Mouse (Mus musculus): ENCODE data around the gene Atg4a.
A peak's percentile ranks its signal among the peaks of the same experiment; 100 is the strongest.

The Atg4a gene

DNA sequence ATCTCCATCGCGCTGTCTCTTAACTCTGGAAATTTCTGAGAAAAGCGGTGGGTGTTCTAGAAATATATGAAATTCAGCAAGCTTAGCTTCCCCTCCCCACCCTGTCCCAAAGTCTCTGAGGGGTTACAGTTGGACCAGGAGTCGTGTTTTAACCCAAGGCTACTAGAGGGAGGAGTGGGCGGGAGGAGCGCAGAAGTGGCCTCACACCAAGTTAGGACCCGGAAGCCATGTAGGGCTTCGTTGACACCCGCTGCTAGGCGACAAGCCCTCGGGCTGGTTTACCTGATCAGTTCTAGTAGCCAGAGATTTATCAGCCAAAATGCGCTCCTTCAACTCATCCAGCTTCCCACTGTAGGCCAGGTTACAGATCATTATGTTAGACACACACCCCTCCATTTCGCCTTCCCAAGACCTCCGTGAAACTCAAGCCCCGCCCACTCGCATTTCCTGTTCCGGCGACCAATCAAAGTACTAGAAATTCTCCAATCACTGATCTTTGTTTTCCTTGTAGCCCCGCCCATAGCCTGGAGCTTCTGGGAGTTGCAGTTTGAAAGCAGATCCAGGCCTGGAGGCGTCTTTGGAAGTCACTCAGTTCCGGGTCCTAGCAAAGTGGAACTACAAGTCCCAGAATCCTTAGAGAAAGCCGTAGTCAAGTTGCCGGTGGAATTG lies at the start of gene Atg4a, which contains the start of gene Psmd10:
TSS of gene Atg4a (plus strand) at position 636 of the 669 bp plus-strand sequence.
TSS of gene Psmd10 (minus strand) at position 457 of the 669 bp plus-strand sequence.
- peak; percentile 96 for DNase-seq (ENCODE audit: low spot score)

DNA sequence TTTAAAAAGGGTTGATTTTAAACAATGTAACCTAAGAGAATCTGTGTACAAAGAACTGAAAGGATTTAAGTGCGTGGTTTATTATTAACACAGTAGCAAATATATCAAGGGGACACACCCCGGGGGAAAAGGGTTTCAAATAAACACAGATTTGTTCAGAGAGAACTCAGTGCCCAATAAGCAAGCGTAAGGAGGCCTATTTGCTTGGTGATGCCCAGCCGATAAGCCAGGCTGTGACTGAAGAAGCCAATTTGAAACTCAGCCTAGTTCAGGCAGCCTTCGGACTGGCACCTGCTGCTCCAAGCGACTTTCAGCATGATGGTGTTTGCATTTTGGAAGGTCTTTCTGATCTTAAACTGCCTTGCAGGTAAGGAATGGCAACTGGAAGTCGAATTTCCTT lies 49.3 kb upstream of the Atg4a start, which contains the start of gene Vsig1:
TSS of gene Vsig1 (plus strand) at position 249 of the 400 bp plus-strand sequence.
- no peak for DNase-seq (ENCODE audit: low spot score)

DNA sequence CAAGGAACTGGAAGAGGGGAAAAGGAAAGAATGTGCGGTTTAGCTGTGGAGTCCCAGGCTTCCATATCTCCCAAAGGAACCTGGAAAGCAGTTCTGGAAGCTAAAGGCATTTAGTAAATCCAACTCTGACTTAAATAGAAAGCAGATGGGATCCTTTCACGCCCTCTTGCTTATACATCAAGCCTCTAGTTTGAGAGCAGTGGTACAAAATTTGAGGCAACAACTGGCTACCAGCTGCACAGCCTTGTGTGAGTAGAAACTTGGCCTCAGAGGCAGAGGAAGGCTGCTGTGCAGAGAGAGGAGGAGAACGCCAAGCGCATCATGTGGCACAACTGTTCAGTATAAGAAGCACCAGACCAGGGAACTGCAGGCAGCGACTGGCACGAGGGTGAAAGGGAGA lies 35.4 kb upstream of the Atg4a start:
- peak; percentile 4 for DNase-seq (ENCODE audit: low spot score)

DNA sequence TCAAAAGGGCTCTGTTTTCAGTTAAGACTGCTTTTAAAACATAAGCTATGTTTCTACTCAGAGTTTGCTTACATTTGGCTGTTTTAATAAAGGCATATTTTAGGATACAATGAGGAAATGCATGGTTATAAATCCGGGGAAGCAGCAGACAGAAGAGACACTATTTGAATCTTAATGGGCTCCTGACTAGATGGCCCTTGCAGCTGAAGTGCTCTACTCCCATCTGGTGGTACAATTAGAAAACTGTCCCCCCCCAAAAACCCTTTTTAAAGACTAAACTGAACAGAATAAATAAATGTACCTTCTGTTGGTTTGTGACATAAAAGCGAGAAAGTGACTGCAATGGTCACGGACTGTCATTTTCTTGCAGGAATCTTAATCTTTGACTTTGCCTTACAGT lies 24.6 kb upstream of the Atg4a start:
- peak; percentile 18 for DNase-seq (ENCODE audit: low spot score)

DNA sequence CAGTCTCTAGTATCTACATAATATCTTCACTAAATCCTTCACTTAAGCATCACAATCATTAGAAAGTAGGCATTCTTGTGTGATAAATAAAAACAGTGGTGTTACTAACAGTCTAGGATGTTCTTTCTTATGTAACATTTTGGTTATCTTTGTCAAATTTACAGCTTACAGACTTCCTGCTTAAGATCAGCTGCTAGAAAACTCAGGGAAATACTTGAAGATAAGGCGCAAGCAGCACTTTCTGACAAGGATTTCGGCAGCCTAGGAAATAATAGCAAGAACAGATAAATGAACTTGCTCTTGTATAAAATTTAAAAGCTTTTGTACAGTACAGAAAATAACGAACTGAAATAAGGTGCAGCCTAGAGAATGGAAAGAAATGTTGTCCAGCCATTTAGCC lies 23.4 kb upstream of the Atg4a start:
- DNase-seq (ENCODE audit: low spot score): no peak

DNA sequence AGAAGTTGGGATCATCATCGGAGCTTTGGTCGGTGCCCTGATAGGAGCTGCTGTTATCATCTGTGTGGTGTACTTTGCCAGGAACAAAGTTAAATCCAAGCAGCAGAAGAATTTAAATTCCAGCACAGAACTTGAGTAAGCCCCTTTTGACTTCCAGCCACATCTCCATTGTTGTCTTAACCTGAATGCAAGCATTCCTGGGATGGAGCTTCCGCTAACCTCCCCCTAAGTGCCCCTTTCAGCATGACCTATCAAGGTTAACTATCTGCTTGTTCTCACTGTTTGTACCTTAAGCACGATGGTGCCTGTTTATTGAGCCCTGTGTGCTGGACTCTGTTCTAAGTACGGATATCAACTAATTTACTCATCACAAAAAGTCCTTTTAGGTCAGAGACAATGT lies 20.4 kb upstream of the Atg4a start:
- no peak for DNase-seq (ENCODE audit: low spot score)

DNA sequence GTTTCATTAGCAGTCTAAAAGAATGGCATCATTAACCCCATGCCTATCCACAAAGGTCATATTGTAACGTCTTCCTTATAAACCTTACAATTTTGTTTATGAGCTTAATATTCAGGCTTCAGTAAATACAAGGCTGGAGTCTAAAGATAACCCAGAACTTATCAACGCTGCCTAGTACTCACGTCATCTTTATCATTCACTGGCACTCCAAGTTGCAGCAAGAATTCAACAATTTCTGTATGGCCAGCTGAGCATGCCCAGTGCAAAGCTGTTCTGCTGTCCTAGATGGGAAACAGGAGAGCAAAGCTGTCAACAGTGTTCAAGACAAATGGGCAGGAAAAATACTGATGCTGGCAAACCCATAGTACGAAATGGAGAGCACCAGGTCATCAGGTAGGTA lies 3.1 kb upstream of the Atg4a start:
- DNase-seq (ENCODE audit: low spot score): no peak

DNA sequence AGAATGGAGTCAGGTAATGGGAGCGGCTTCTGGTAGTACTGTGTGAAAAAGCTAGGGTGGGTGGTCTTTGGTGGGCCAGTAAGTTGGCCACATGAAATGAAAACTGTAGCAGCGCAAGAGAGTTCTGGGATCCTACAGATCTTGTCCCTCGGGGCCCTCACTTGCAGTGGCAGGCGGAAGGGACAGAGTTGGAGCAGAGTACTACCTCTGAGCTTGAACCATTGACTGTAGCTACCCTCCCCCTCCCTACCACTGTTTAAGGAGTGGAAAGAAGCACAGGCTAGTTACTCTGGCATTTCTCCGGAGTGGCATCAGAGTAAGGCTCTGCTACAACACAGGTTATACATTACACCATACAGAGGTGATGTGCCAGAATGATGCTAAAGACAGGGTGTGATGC lies 252 bp downstream of the Atg4a start:
- no peak for DNase-seq (ENCODE audit: low spot score)

DNA sequence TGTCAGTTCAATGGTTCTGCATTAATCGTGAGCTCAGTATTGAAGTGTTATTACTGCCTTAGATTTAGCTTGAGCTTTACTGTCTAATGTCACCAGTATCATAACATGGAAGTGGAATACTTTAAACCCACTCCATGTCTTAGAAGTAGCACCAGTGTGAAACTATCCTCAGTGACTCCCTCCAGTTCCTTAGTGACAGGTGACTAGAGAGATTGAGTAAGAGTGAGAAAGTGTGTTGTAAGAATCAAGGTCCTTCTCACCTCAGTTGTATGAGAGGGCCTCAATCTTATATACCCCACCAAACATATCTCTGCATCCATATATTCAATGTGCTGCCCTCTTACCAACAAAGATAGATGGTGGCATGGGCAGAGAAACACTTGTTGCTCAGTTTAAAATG lies 22.2 kb downstream of the Atg4a start:
- DNase-seq (ENCODE audit: low spot score): no peak

DNA sequence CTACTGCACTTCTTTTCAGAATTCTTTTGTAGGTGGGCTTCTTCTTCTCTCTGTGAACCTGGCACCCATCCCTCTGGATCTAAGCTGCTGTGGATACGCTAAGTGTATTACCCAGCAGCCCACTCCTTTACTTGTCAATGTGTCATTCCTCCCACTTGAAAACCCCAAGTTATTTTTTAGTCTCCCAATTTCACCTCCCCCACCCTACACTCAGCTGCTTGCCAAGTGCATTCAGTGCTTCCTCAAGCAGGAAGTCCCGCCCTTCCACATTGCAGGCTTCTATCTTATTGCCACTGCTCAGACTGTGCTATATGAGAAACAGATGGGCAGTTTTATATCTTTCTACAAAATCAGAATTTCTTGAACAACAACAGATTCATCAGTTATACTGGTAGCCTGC lies 22.8 kb downstream of the Atg4a start:
- DNase-seq (ENCODE audit: low spot score): peak; percentile 41

DNA sequence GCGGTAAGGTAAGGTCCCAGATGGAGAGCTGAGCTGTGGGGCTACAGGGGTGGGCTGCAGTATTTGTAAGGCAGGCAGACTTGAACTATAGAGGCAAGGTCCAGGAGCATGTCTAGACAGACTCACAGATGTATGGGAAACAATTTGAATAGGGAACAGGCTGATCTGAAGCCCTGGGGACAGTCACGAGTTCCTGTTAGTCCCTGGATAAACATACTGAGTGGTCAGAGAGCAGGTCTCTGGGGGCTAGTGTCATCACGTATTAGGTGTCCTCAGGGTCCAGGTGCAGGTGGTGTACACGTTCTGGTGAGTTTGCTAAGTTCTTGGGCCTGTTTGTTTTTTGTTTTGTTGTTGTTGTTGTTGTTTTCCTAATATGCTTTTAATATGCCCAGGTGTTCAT lies 23.5 kb downstream of the Atg4a start:
- no peak for DNase-seq (ENCODE audit: low spot score)

DNA sequence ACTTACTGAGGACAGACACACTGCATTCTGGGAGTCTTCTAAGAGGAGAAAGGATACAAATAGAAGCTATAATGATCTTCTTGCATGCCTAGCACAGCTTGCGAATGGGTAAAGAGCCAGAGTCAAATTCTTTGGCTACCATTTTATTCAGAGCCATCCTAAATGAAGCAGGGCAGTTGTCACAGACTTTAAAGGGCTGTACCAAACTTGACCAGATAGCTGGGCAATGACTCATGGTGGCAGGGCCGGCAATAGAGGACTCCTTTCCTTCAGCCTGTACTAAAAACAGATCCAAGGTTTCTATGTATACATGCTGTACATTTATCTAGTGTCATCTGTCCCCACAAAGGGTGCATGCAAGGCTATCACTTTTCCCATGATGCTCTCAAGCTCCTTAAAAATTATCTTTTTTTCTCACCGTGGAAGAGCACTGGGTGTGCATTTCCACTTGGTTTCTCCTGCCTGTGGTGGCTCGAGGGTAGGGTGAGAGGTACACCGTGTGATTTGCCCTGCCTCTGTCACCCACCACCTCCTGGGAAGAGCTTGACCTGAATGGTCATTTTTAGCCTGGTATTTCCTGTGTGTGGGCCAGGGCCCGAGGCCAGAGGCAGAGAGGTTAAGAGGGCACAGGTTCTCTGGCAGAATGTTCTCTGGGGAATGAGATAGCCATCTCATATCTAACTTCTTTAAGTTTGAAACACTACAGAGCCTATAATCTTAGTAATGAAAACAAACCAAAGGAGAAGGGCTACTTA lies 26.7 kb downstream of the Atg4a start:
- no peak for DNase-seq (ENCODE audit: low spot score)

DNA sequence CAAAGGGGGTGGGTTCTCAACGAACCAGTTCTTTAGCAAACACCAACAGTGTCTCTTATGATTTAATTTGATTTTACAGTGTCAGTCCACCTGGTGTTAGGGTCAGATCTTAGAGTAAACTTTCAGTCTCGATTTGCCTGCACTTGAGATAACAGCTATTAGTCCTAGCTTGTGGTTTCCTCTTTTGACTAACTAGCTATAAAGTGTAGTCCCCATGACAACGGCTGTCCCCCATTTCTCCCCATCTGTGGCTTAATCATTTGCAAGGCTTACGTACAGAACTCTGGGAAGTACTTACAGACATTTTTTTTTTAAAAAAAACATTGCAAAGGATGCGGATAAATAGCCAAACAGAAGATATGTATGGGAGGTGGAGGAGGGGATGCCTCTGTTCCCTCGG lies 28.1 kb downstream of the Atg4a start:
- no peak for DNase-seq (ENCODE audit: low spot score)

DNA sequence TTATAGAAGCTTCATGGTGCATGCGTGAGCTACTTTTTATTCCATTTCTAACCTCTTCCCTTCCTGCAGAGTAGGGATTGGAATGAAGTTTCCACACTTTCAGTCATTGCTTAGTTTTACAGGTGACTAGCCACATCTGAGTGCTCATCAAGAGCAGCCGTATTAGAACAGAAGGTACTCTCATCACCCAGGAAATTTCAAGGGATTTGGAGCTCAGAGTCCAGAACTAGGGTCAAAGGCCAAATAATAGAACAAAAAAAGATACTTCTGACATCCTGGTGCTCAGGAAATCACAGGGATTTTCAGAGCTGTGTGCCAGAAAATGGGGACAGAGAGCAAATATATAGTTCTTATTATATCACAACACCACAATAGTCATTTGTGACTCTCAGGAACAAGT lies 28.5 kb downstream of the Atg4a start:
- DNase-seq (ENCODE audit: low spot score): no peak

DNA sequence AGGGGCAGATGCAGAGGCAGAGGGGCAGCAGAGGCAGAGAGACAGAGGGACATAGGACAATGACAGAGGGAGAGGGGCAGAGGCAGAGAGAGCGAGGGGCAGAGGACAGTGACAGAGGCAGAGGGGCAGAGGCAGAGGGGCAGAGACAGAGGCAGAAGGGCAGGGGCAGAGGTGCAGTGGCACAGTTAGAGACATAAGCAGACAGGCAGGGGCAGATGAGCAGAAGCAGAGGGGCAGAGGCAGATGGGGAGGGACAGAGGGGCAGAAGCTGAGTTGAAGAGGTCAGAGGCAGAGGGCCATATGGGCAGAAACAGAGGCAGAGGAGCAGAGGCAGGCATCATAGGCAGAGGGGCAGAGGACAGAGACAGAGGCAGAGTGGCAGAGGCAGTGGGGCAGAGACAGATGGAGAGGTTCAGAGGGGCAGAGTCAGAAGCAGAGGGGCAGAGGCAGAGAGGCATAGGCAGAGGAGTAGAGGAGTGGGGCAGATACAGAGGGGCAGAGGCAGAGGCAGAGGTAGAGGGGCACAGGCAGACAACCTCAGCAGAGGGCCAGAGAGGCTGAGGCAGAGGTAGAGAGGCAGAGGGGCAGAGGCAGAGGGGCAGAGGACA lies 40.3 kb downstream of the Atg4a start:
- DNase-seq (ENCODE audit: low spot score): no peak

DNA sequence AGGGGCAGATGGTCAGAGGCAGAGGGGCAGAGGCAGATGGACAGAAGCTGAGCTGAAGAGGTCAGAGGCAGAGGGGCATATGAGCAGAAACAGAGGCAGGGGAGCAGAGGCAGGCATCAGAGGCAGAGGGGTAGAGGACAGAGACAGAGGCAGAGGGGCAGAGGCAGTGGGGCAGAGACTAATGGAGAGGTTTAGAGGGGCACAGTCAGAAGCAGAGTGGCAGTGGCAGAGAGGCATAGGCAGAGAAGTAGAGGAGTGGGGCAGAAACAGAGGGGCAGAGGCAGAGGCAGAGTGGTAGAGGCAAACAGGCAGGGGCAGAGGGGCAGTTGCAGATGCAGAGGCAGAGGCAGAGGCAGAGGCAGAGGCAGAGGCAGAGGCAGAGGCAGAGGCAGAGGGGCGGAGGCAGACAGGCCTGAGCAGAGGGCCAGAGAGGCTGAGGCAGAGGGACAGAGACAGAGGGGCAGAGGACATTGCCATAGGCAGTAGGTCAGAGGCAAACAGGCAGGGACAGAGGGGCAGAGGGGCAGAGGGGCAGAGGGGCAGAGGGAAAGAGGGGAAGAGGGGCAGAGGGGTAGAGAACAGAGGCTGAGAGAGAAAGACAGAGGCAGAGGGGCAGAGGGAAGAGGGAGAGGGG lies 41.3 kb downstream of the Atg4a start:
- no peak for DNase-seq (ENCODE audit: low spot score)

DNA sequence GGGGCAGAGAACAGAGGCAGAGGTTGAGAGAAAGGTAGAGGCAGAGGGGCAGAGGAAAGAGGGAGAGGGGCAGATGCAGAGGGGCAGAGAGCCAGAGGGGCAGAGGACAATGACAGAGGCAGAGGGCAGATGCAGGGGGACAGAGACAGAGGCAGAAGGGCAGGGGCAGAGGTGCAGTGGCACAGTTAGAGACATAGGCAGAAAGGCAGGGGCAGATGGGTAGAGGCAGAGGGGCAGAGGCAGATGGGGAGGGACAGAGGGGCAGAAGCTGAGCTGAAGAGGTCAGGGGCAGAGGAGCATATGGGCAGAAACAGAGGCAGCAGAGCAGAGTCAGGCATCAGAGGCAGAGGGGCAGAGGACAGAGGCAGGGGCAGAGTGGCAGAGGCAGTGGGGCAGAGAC lies 42.2 kb downstream of the Atg4a start:
- DNase-seq (ENCODE audit: low spot score): no peak

DNA sequence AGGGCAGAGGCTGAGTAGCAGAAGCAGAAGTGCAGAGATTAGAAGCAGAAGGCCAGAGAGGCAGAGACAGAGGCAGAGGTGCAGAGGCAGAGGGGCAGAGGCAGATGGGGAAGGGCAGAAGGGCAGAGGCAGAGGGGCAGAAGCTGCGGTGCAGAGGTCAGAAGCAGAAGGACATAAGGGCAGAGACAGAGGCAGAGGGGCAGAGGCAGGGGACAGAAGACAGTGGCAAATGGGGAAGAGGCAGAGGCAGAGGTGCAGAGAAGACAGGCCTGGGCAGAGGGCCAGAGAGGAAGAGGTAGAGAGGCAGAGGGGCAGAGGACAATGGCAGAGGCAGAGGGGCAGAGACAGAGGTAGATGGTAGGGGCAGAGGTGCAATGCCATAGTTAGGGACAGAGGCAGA lies 193.0 kb downstream of the Atg4a start:
- no peak for DNase-seq (ENCODE audit: low spot score)

DNA sequence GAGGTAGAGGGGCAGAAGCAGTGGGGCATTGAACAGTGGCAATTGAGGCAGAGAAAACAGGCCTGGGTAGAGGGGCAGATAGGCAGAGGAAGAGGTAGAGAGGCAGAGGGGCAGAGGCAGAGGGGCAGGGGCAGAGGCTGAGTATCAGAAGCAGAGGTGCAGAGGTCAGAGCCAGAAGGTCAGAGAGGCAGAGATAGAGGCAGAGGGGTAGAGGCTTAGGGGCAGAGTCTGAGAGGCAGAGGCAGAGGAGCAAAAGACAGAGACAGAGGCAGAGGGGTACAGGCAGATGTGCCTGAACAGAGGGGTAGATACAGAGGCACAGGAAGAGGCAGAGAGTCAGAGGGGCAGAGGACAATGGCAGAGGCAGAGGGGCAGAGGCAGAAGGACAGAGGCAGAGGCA lies 193.6 kb downstream of the Atg4a start:
- no peak for DNase-seq (ENCODE audit: low spot score)

DNA sequence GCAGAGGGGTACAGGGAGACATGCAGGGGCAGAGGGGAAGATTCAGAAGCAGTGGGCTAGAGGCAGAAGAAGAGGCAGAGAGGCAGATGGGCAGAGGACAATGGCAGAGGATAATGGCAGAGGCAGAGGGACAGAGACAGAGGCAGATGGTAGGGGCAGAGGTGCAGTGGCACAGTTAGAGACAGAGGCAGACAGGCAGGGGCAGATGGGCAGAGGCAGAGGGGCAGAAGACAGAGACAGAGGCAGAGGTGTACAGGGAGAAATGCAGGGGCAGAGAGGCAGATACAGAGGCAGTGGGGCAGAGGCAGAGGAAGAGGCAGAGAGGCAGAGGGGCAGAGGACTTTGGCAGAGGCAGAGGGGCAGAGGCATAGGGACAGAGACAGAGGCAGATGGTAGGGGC lies 194.5 kb downstream of the Atg4a start:
- DNase-seq (ENCODE audit: low spot score): no peak

DNA sequence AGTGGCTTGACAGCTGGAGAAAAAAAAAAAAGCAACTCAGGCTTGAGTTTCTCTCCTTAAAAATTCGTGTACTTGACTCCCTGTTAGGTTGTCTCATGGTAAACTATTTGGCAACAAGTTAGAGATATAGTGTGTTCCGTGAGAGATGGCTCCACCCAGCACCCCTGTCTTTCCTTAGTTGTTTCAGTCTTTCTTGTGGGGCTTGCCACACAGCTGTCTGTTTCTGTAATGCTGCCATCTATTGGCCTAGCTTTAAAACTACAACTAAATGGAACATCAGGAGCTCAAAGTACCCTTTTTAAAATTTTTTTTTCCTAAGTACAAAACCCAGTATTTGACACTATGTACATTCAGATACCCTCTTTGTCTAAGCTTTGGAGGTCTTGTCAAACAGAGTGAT lies 200.0 kb downstream of the Atg4a start:
- peak; percentile 34 for DNase-seq (ENCODE audit: low spot score)

DNA sequence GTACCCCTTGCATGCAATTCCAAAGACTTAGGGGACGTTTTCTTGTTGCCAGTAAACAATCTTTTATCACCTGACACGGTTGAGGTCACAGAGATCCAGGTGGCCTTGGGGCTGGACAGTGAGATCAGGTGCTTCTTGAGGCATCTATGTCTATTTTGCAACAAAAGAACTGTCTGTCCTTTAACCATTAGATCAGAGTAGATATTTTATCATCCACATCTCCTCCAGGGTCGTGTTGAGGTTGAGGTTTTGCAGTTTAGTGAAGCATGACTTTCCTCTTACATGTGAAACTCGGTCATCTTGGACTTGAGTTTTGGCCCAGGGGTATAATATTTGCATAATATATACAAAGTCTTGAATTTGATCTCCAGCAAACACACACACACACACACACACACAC lies 200.9 kb downstream of the Atg4a start:
- DNase-seq (ENCODE audit: low spot score): no peak

DNA sequence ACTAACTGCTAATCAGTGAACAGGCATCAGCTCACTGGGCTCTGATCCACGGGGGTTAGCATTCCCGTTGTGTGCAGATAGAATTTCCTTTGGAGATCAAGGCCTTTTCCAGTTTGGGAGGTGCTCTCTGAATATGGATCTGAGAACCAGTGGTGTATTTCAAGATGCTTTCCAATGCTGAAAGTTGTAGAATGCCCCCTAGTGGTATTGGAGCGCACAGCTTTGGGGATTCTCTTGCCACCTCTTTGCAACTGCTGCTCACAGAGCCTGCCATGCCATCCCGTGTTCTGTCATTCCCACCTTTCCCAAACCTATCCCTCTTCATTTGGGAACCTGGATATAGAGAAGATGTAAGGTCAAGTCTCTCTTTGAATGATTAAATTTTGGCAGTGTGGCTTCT lies 201.5 kb downstream of the Atg4a start:
- peak; percentile 51 for DNase-seq (ENCODE audit: low spot score)
